Mouse (Mus musculus): ENCODE data around the gene Hmga1b.
"Not testable (repeated sequence)": the region's sequence is repeated elsewhere in the genome, so short reads cannot be mapped to it uniquely, and the experiment has no call there.

The Hmga1b gene

GRCm38 (mm10) chr11:120784064-120784791, 21.6 kb downstream of the Hmga1b start, which contains the start of the genes Rfng and Gps1:
TSS of gene Rfng (minus strand) at chr11:120784207.
TSS of gene Gps1 (plus strand) at chr11:120784272.
- DNase-seq (ENCODE audit: inconsistent ontology term): peak; percentile 79

DNA sequence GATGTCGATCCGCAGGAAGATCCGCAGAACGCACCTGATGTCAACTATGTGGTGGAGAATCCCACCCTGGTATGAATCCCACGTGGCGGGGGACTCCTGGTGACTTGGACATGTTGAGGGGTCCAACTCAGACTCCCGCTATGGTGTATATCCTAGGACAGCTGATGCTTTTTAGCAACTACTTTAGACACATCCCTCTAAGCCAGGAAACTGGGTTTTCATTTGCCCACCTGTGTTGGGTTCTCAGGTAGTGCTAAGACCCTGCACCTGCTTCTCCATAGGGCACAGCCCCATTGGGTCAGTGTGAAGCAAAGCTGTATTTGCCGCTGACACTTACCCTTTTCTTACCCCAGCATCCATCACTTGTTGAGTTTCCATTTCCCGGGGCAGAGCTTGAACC, 22.6 kb downstream of the Hmga1b start:
- DNase-seq (ENCODE audit: inconsistent ontology term): no peak

GRCm38 (mm10) chr11:120788460-120788859, 25.9 kb downstream of the Hmga1b start:
- DNase-seq (ENCODE audit: inconsistent ontology term): not testable (repeated sequence)

DNA sequence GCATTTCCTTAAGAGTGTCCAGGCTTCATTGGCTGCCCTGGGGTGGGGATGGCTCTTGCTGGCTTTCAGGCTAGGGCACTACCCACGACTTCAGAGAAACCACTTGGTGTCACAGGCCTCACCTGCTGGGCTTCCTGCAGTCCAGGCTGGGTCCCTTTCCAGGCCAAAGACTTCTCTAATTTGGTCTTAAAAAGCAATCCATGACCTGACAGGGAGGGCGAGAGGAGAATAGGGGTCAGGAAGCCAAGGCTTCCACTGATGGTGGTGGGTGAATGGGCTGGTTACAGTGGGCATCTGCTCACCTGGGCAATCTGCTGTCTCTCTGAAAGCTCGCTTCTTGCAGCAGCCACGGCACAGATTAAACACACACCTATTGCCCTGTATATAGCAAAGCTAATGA, 26.8 kb downstream of the Hmga1b start:
- DNase-seq (ENCODE audit: inconsistent ontology term): no peak

DNA sequence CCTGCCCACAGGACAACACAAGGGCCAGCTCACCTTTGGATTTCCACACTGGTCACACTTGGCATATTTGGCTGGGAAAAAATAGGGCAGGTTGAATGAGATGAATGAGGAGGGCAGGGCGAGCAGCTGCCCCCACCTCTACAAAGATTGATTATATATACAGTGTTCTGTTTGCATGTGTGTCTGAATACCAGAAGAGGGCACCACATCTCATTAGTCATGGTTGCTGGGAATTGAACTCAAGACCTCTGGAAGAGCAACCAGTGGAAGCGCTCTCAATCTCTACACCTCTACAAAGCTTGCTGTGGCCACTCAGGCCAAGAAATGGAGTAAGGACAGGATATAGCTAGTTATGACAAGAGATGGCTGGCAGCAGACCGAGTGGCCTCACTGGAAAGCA, 27.2 kb downstream of the Hmga1b start:
- no peak for DNase-seq (ENCODE audit: inconsistent ontology term)

DNA sequence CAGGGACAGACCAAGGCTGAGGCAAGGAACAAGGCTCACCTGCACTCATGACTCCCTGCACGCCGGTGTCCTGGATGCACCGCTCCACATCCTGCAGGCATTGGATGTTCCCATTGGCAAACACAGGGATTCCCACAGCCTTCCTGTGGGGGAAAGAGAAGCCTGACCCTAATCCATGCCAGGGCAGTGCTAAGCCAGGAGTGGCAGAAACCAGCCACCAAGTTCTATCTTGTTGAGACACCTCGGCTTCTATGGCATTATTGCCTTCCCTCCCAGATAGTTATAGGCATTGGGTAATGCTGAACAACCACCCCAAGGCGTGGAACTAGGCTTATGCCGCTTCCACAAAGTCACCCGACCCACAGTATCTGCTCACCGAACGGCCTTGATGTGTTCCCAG, 30.1 kb downstream of the Hmga1b start:
- no peak for DNase-seq (ENCODE audit: inconsistent ontology term)

GRCm38 (mm10) chr11:120795756-120796613, 33.4 kb downstream of the Hmga1b start, which contains the start of gene Dus1l:
TSS of gene Dus1l (minus strand) at chr11:120796403.
- peak; percentile 90 for DNase-seq (ENCODE audit: inconsistent ontology term)

DNA sequence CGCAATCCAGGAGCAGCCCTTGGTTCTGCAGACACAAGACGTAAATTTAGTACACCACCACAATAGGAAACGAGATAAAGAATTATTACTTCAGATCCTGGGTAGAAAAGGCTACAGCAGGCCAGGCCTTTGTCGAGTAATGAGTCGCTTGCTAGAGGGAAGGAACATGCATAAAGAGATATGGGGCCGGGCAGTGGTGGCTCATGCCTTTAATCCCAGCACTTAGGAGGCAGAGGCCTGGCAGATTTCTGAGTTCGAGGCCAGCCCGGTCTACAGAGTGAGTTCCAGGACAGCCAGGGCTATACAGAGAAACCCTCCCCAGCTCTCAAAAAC, 34.0 kb downstream of the Hmga1b start:
- DNase-seq (ENCODE audit: inconsistent ontology term): no peak

DNA sequence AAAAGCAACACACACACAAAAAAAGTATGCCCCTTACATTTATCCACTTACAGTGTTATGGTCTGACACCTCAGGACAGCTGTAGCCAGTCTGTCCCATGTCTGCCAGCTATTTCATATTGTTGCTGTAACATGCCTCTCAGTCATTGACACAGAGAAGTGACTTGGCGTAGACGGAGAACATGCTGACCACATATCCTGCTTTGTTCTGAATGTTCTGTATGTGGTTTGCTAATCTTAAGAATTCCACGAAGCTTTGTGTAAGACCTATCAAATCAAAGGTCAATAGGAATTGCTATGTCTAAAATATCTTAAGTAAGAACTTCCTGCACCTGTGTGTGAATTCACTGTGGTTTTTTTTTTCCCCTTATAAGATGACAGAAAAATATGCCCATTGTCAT, 35.6 kb downstream of the Hmga1b start:
- DNase-seq (ENCODE audit: inconsistent ontology term): no peak

- DNase-seq (ENCODE audit: inconsistent ontology term): no peak
Observed at GRCm38 (mm10) chr11:120799316-120799890, 36.8 kb downstream of the Hmga1b start.

GRCm38 (mm10) chr11:120800061-120800904, 37.7 kb downstream of the Hmga1b start:
- peak; percentile 84 for DNase-seq (ENCODE audit: inconsistent ontology term)

- no peak for DNase-seq (ENCODE audit: inconsistent ontology term)
Observed at GRCm38 (mm10) chr11:120804274-120804673, 41.7 kb downstream of the Hmga1b start.

GRCm38 (mm10) chr11:120804769-120805168, 42.2 kb downstream of the Hmga1b start:
- DNase-seq (ENCODE audit: inconsistent ontology term): no peak

- no peak for DNase-seq (ENCODE audit: inconsistent ontology term)
Observed at GRCm38 (mm10) chr11:120805375-120806298, 43.0 kb downstream of the Hmga1b start.

DNA sequence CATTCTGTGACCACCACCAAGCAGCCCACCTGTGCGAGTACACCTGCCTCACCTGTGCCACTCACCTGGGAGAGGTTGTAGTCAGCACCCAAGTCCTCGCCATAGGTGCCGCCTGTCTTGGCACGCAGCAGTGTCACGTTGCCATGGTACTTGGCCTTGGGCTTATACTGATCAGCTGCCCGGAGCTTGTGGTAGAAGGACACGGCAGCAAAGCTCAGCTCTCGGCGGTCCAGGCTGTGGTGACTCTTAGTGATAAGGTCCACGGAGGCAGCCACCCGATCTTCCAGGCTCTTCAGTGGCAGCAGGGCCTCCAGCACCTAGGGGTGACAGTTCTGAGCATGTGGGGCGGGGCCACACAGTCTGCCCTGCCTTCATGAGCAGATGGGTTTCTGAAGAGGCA, 45.4 kb downstream of the Hmga1b start:
- DNase-seq (ENCODE audit: inconsistent ontology term): no peak

DNA sequence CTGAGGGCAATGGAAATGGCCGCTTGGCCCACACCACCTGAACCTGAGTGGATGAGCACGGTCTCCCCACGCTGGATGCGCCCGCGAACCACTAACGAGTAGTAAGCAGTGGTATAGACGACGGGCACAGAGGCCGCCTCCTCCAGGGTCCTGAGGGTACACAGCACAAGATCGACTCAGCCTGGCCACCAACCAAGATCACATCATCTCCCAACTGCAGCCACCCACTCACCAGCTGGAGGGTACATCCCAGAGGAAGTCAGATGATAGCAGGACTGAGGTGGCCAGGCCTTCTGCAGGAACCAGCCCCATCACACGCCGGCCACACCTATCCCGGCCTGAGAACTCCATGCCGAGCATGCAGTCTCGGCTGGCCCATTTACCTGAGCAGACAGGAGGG, 49.5 kb downstream of the Hmga1b start:
- no peak for DNase-seq (ENCODE audit: inconsistent ontology term)
